ENCODE assay signal across 8 mouse cellular contexts in genomic region chr4:134606054-134606453, GRCm38 (mm10). TPM values are rescaled to one million over a fixed set of nuclear protein-coding genes. Genes with fewer than 3 reads are reported as not detected.
DNase-seq lines count a peak whose midpoint lies in the region; ATAC-seq and TF ChIP-seq lines count a peak whose summit lies in the region.
"Had no signal": no experiment of that assay in that cellular context is flagged by ENCODE, and none has a peak within 500 bp of the region (broad histone marks: within the 10 kb centered on the region; RNA-seq: fewer than 3 reads in every experiment).

No protein-coding gene starts in this region.

- no peak for TF ChIP-seq CTCF in lung, embryonic 14.5 days (IDR thresholded peaks at IDR 0.05; ENCODE audit: low read depth)
- TF ChIP-seq CTCF in lung, postnatal 0 days (IDR thresholded peaks at IDR 0.05) = no peak

- WGBS in lung, embryonic 14.5 days = 17% methylated on average over 5 of the region's 5 CpGs
- WGBS in forebrain, embryonic 16.5 days = 34% methylated on average over 5 of the region's 5 CpGs
- WGBS in heart, embryonic 10.5 days = 12% methylated on average over 5 of the region's 5 CpGs
- 34% methylated on average over 5 of the region's 5 CpGs for WGBS in midbrain, embryonic 14.5 days
- WGBS in lung, postnatal 0 days = 32% methylated on average over 5 of the region's 5 CpGs

- no peaks in the 10 kb centered on the region for H3K27me3 ChIP-seq in lung, embryonic 14.5 days (ENCODE audit: insufficient read depth, low read length)
- no peaks in the 10 kb centered on the region for H3K27me3 ChIP-seq in forebrain, embryonic 16.5 days (replicated peaks; ENCODE audit: control insufficient read depth, insufficient read depth, low read length)
- no peaks in the 10 kb centered on the region for H3K27me3 ChIP-seq in heart, embryonic 10.5 days (ENCODE audit: insufficient read depth, poor library complexity, severe bottlenecking)
- H3K27me3 ChIP-seq in midbrain, embryonic 14.5 days (ENCODE audit: control insufficient read depth, insufficient read depth, low read length) = no peaks in the 10 kb centered on the region
- no peaks in the 10 kb centered on the region for H3K27me3 ChIP-seq in lung, postnatal 0 days (replicated peaks; ENCODE audit: insufficient read depth, low read length)
- H3K27me3 ChIP-seq: midbrain, embryonic 12.5 days had no signal

- no peak overlapping the region for H3K27ac ChIP-seq in lung, embryonic 14.5 days (ENCODE audit: low read depth)
- H3K27ac ChIP-seq in forebrain, embryonic 16.5 days (ENCODE audit: low read length) = peak overlapping the region; percentile 41; the same call in 1 of the 2 replicates
- H3K27ac ChIP-seq in heart, embryonic 10.5 days = peak overlapping the region; percentile 13
- H3K27ac ChIP-seq in midbrain, embryonic 14.5 days (replicated peaks; ENCODE audit: low read depth, low read length) = no peak overlapping the region
- no peak overlapping the region for H3K27ac ChIP-seq in lung, postnatal 0 days (ENCODE audit: low read length)
- H3K27ac ChIP-seq: midbrain, embryonic 12.5 days had no signal

- no peak for TF ChIP-seq EP300 in lung, postnatal 0 days (IDR thresholded peaks at IDR 0.05)

- no peaks in the 10 kb centered on the region for H3K9me3 ChIP-seq in lung, embryonic 14.5 days (ENCODE audit: low read depth, low read length)
- no peaks in the 10 kb centered on the region for H3K9me3 ChIP-seq in forebrain, embryonic 16.5 days (ENCODE audit: control insufficient read depth, low read length)
- no peaks in the 10 kb centered on the region for H3K9me3 ChIP-seq in heart, embryonic 10.5 days
- H3K9me3 ChIP-seq in midbrain, embryonic 14.5 days (ENCODE audit: control insufficient read depth, low read length) = no peaks in the 10 kb centered on the region
- no peaks in the 10 kb centered on the region for H3K9me3 ChIP-seq in lung, postnatal 0 days (ENCODE audit: low read length)
- H3K9me3 ChIP-seq: midbrain, embryonic 12.5 days had no signal

- H3K36me3 ChIP-seq in lung, embryonic 14.5 days (ENCODE audit: insufficient read depth) = no peaks in the 10 kb centered on the region
- no peaks in the 10 kb centered on the region for H3K36me3 ChIP-seq in forebrain, embryonic 16.5 days (ENCODE audit: control insufficient read depth, insufficient read depth)
- peaks cover 9% of the 10 kb centered on the region; the same call in 1 of the 2 replicates for H3K36me3 ChIP-seq in heart, embryonic 10.5 days
- H3K36me3 ChIP-seq in midbrain, embryonic 14.5 days (ENCODE audit: control insufficient read depth, insufficient read depth, low read length) = no peaks in the 10 kb centered on the region
- H3K36me3 ChIP-seq in lung, postnatal 0 days (ENCODE audit: insufficient read depth, low read length) = no peaks in the 10 kb centered on the region
- H3K36me3 ChIP-seq: midbrain, embryonic 12.5 days had no signal

- no peak overlapping the region for H3K9ac ChIP-seq in lung, embryonic 14.5 days
- H3K9ac ChIP-seq in forebrain, embryonic 16.5 days (replicated peaks; ENCODE audit: low read depth, low read length) = no peak overlapping the region
- H3K9ac ChIP-seq in midbrain, embryonic 14.5 days (replicated peaks; ENCODE audit: low read length) = no peak overlapping the region
- H3K9ac ChIP-seq in lung, postnatal 0 days (replicated peaks; ENCODE audit: low read depth) = no peak overlapping the region
- H3K9ac ChIP-seq: midbrain, embryonic 12.5 days had no signal

- no peak overlapping the region for H3K4me2 ChIP-seq in lung, embryonic 14.5 days
- no peak overlapping the region; the same call in 1 of the 2 replicates for H3K4me2 ChIP-seq in forebrain, embryonic 16.5 days (ENCODE audit: low read length)
- H3K4me2 ChIP-seq in midbrain, embryonic 14.5 days (ENCODE audit: low read length) = no peak overlapping the region
- no peak overlapping the region for H3K4me2 ChIP-seq in lung, postnatal 0 days (replicated peaks; ENCODE audit: low read depth, low read length)
- H3K4me2 ChIP-seq: midbrain, embryonic 12.5 days had no signal

- DNase-seq in lung, embryonic 14.5 days = peak; percentile 61
- no peak for DNase-seq in lung, postnatal 14 days
- no peak for DNase-seq in heart, embryonic 10.5 days (ENCODE audit: low spot score)
- DNase-seq in midbrain, embryonic 14.5 days = peak; percentile 55
- DNase-seq in lung, postnatal 0 days (ENCODE audit: low spot score) = no peak
- DNase-seq in ovary, adult 18-20 months (ENCODE audit: low spot score) = no peak

- ATAC-seq in lung, embryonic 14.5 days (ENCODE audit: insufficient read depth) = 0 out of 2 replicates have a peak, but pooled peaks have one; percentile 52
- ATAC-seq in forebrain, embryonic 16.5 days = peak; percentile 77
- no peak for ATAC-seq in midbrain, embryonic 14.5 days (ENCODE audit: low FRiP score, low TSS enrichment)
- no peak for ATAC-seq in lung, postnatal 0 days

- peaks cover 10% of the 10 kb centered on the region; the same call in 1 of the 2 replicates for H3K4me1 ChIP-seq in lung, embryonic 14.5 days (ENCODE audit: insufficient read depth)
- H3K4me1 ChIP-seq in forebrain, embryonic 16.5 days (replicated peaks; ENCODE audit: control insufficient read depth, insufficient read depth, low read length) = peaks cover 16% of the 10 kb centered on the region
- H3K4me1 ChIP-seq in heart, embryonic 10.5 days = peaks cover 77% of the 10 kb centered on the region
- H3K4me1 ChIP-seq in midbrain, embryonic 14.5 days (ENCODE audit: control insufficient read depth, insufficient read depth, low read length) = peaks cover 16% of the 10 kb centered on the region
- H3K4me1 ChIP-seq in lung, postnatal 0 days (ENCODE audit: insufficient read depth, low read depth, low read length) = peaks cover 7% of the 10 kb centered on the region; the same call in 1 of the 2 replicates

- H3K4me3 ChIP-seq in lung, embryonic 14.5 days (ENCODE audit: low read depth, low read length) = no peak overlapping the region
- no peak overlapping the region for H3K4me3 ChIP-seq in forebrain, embryonic 16.5 days (replicated peaks; ENCODE audit: low read length)
- H3K4me3 ChIP-seq in heart, embryonic 10.5 days = no peak overlapping the region
- H3K4me3 ChIP-seq in midbrain, embryonic 14.5 days (replicated peaks; ENCODE audit: low read depth, low read length) = no peak overlapping the region
- no peak overlapping the region for H3K4me3 ChIP-seq in lung, postnatal 0 days (ENCODE audit: low read depth, low read length)
- H3K4me3 ChIP-seq: midbrain, embryonic 12.5 days had no signal

RNA-seq across cellular contexts. Expression of gene Selenon, which starts 54.1 kb away (rescaled TPM):
- polyA plus RNA-seq in lung, embryonic 14.5 days (2014; fragmentation: Nextera tagmentation; extraction: Ambion mirVana) = 49.5 and 62.0 TPM in 2 replicates
- polyA plus RNA-seq in forebrain, embryonic 16.5 days (2015; fragmentation: Nextera tagmentation; extraction: Ambion mirVana) = 7.9 and 8.1 TPM in 2 replicates
- polyA plus RNA-seq in heart, embryonic 10.5 days (2016; fragmentation: Nextera tagmentation; extraction: Ambion mirVana) = 8.0 and 9.0 TPM in 2 replicates
- polyA plus RNA-seq in midbrain, embryonic 14.5 days (2014; fragmentation: Nextera tagmentation; extraction: Ambion mirVana) = 14.2 and 15.9 TPM in 2 replicates
- 13.6 and 17.7 TPM in 2 replicates for polyA plus RNA-seq in lung, postnatal 0 days (2015; fragmentation: Nextera tagmentation; extraction: Ambion mirVana)

Comparison
In these comparisons a context has a peak if more than half of its experiments do, and no peak if none do; other contexts are left out.
1. ATAC-seq: peak in lung, embryonic 14.5 days (single experiment) and forebrain, embryonic 16.5 days (single experiment); none in midbrain, embryonic 14.5 days (single experiment) and lung, postnatal 0 days (single experiment).
2. DNase-seq: peak in lung, embryonic 14.5 days (single experiment) and midbrain, embryonic 14.5 days (single experiment); none in lung, postnatal 14 days (single experiment), heart, embryonic 10.5 days (single experiment), lung, postnatal 0 days (single experiment) and ovary, adult 18-20 months (single experiment).
3. H3K27ac ChIP-seq: peak in forebrain, embryonic 16.5 days (single experiment) and heart, embryonic 10.5 days (single experiment); none in lung, embryonic 14.5 days (single experiment), midbrain, embryonic 14.5 days (single experiment) and lung, postnatal 0 days (single experiment).